Mouse (Mus musculus) T-cell, adult 2 months (primary cell): ENCODE measurements around the gene Ldhb.
"Not testable (repeated sequence)": the region's sequence is repeated elsewhere in the genome, so short reads cannot be mapped to it uniquely, and the experiment has no call there.

Source experiments
- DNase-seq: peaks from one replicate; pipeline ENCODE4 v3.0.0; 2022; ENCODE audit warnings: low spot score

The Ldhb gene

GRCm38 (mm10) chr6:142507785-142508162, at the start of gene Ldhb:
Gene Ldhb (minus strand): TSS chr6:142507957.
- DNase-seq, result peak; percentile 82

- no peak for DNase-seq
These were observed 48.2 kb upstream of the Ldhb start for GRCm38 (mm10) chr6:142555988-142556387.

GRCm38 (mm10) chr6:142551482-142551881, 43.7 kb upstream of the Ldhb start:
- no peak for DNase-seq

GRCm38 (mm10) chr6:142550871-142551270, 43.1 kb upstream of the Ldhb start:
- no peak for DNase-seq

GRCm38 (mm10) chr6:142548377-142548776, 40.6 kb upstream of the Ldhb start:
- DNase-seq, result no peak

GRCm38 (mm10) chr6:142545132-142545531, 37.4 kb upstream of the Ldhb start:
- no peak for DNase-seq

- no peak for DNase-seq
These were observed 35.9 kb upstream of the Ldhb start for GRCm38 (mm10) chr6:142543648-142544047.

- DNase-seq, result no peak
These were observed 35.0 kb upstream of the Ldhb start for GRCm38 (mm10) chr6:142542800-142543175.

GRCm38 (mm10) chr6:142542082-142542799, 34.5 kb upstream of the Ldhb start:
- DNase-seq, result no peak

- no peak for DNase-seq
These were observed 32.9 kb upstream of the Ldhb start for GRCm38 (mm10) chr6:142540561-142541160.

GRCm38 (mm10) chr6:142540131-142540530, 32.4 kb upstream of the Ldhb start:
- no peak for DNase-seq

GRCm38 (mm10) chr6:142538503-142538902, 30.7 kb upstream of the Ldhb start:
- DNase-seq, result peak; percentile 74

- no peak for DNase-seq
These were observed 25.7 kb upstream of the Ldhb start for GRCm38 (mm10) chr6:142533412-142533811.

- DNase-seq, result no peak
These were observed 24.9 kb upstream of the Ldhb start for GRCm38 (mm10) chr6:142532686-142533085.

- no peak for DNase-seq
These were observed 24.4 kb upstream of the Ldhb start for GRCm38 (mm10) chr6:142532141-142532540.

- no peak for DNase-seq
These were observed 22.6 kb upstream of the Ldhb start for GRCm38 (mm10) chr6:142530378-142530777.

GRCm38 (mm10) chr6:142529680-142530079, 21.9 kb upstream of the Ldhb start:
- no peak for DNase-seq

GRCm38 (mm10) chr6:142527931-142528562, 20.3 kb upstream of the Ldhb start:
- DNase-seq, result no peak

GRCm38 (mm10) chr6:142524635-142525308, 17.0 kb upstream of the Ldhb start:
- peak; percentile 64 for DNase-seq

GRCm38 (mm10) chr6:142521591-142522110, 13.9 kb upstream of the Ldhb start:
- DNase-seq, result no peak

- DNase-seq, result peak; percentile 30
These were observed 11.4 kb upstream of the Ldhb start for GRCm38 (mm10) chr6:142519110-142519509.

- DNase-seq, result not testable (repeated sequence)
These were observed 7.6 kb upstream of the Ldhb start for GRCm38 (mm10) chr6:142515379-142515778.

- peak; percentile 16 for DNase-seq
These were observed 7.2 kb upstream of the Ldhb start for GRCm38 (mm10) chr6:142514912-142515311.
